Mouse (Mus musculus) CH12.LX (cell line): ENCODE data around the gene Nek9.

Experiments
- MAZ ChIP-seq: IDR thresholded peaks from 2 replicates; pipeline ENCODE4 v1.6.1; 2012; ENCODE audit warnings: low read depth, mild to moderate bottlenecking, inconsistent platforms, low read length, improper control_type of control experiment, moderate library complexity
- TCF12 ChIP-seq: IDR thresholded peaks from 2 replicates; pipeline ENCODE4 v1.6.1; 2014; ENCODE audit warnings: low read depth, mild to moderate bottlenecking, inconsistent platforms, low read length, improper control_type of control experiment

DNA sequence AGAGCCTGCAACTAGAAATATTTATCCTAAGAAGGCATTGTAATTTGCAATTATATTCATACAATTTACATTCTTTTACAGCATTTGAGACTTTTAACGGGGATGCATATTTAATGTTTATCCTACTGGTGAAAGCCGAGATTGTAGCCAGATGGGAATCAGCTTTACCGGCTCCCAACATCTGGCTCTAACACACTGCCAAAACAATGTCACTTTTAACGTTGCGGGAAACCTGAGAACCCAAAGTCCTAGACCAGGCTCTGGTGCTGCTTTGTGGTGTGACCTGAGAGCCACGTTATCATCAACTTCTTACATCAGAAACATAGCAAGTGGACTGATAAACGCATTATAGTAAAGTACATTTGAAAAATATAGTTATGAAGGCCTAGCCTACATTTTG lies 74.2 kb downstream of the Nek9 start:
- no peak for TF ChIP-seq TCF12
- no peak for TF ChIP-seq MAZ
